Mouse (Mus musculus) adrenal gland, postnatal 25 days (tissue): Measurements from ENCODE around the gene Ssxb8. TPM values are rescaled to one million over a fixed set of nuclear protein-coding genes. Genes with fewer than 3 reads are reported as not detected.
"Not testable (repeated sequence)": the region's sequence is repeated elsewhere in the genome, so short reads cannot be mapped to it uniquely, and the experiment has no call there.

ENCODE experiments used
- DNase-seq: peaks from one replicate; pipeline ENCODE4 v3.0.0; 2021; ENCODE audit warnings: mixed read lengths
- long read RNA-seq: library from polyadenylated mRNA; stranded (forward); transcript quantifications from one replicate; pipeline ENCODE4 v2.0.0, GENCODE M21; 2021
- total RNA-seq: library from RNA; stranded (reverse); gene quantifications from 2 replicates; pipeline ENCODE4 v1.2.3, GENCODE M21; 2021

Ssxb8 gene
- not detected in 2 replicates for total RNA-seq
- long read RNA-seq: 0 reads

GRCm38 (mm10) chrX:8690744-8691143 lies at the start of gene Ssxb8:
Ssxb8 (minus strand) TSS chrX:8690844.
- DNase-seq: not testable (repeated sequence)

GRCm38 (mm10) chrX:8732907-8733306 lies 42.3 kb upstream of the Ssxb8 start:
- peak; percentile 1 for DNase-seq

- DNase-seq: no peak
These were observed 27.6 kb downstream of the Ssxb8 start for GRCm38 (mm10) chrX:8663085-8663484.

Other genes starting within 250 kb of the Ssxb8 start
- gene Ssxb2, start 229.1 kb downstream of the Ssxb8 start, total RNA-seq: not detected in 2 replicates
- gene Gm14459, start 165.9 kb downstream of the Ssxb8 start, total RNA-seq: not detected in 2 replicates
- gene Ssxb6, start 142.6 kb downstream of the Ssxb8 start, total RNA-seq: not detected in 2 replicates
- gene Ssxb3, start 99.0 kb downstream of the Ssxb8 start, total RNA-seq: not detected in 2 replicates
- not detected in 2 replicates for gene Ssx9, start 57.6 kb upstream of the Ssxb8 start, total RNA-seq
- not detected in 2 replicates for gene Ssxb5, start 112.8 kb upstream of the Ssxb8 start, total RNA-seq
- gene Gm6592, start 153.2 kb upstream of the Ssxb8 start, total RNA-seq: not detected in 2 replicates
- gene Gm5751, start 183.4 kb upstream of the Ssxb8 start, total RNA-seq: not detected in 2 replicates
- gene B630019K06Rik, start 201.5 kb upstream of the Ssxb8 start, total RNA-seq: 9.9 and 10.9 TPM in 2 replicates